8 mouse cellular contexts compared by ENCODE assay signal in genomic region chr8:94363906-94364305, GRCm38 (mm10). TPM values are rescaled to one million over a fixed set of nuclear protein-coding genes. Genes with fewer than 3 reads are reported as not detected.
DNase-seq lines count a peak whose midpoint lies in the region; ATAC-seq lines count a peak whose summit lies in the region.

No protein-coding gene starts in this region.

- H3K4me1 ChIP-seq in heart, embryonic 14.5 days (ENCODE audit: control insufficient read depth in 2 of 2, insufficient read depth in 2 of 2, low read length in 2 of 2): peaks cover 21 to 30% of the 10 kb centered on the region in 2 experiments

- H3K27me3 ChIP-seq in heart, embryonic 14.5 days (ENCODE audit: control insufficient read depth, insufficient read depth, low read length): no peaks in the 10 kb centered on the region

- 58% methylated on average over 2 of the region's 2 CpGs for WGBS in heart, embryonic 14.5 days

- peak overlapping the region; percentile 10; the same call in 1 of the 2 replicates for H3K4me2 ChIP-seq in heart, embryonic 14.5 days (ENCODE audit: low read length)

- DNase-seq in cerebellum, postnatal 14 days: peak; percentile 46 to 50
- DNase-seq in cerebellum, postnatal 4 days (ENCODE audit: low spot score in 2 of 2): no peak
- DNase-seq in adrenal gland, postnatal 10 days: peak; percentile 82
- DNase-seq in lung, postnatal 10 days: peak; percentile 65
- DNase-seq in spleen, postnatal 4 days (ENCODE audit: low spot score in 2 of 2): no peak
- no peak for DNase-seq in left cerebral cortex, postnatal 10 days (ENCODE audit: extremely low spot score in 1 of 2, low spot score in 2 of 2)

- no peaks in the 10 kb centered on the region for H3K36me3 ChIP-seq in heart, embryonic 14.5 days (ENCODE audit: control insufficient read depth, insufficient read depth, low read length)

- H3K9ac ChIP-seq in heart, embryonic 14.5 days (ENCODE audit: low read length): no peak overlapping the region

- H3K9me3 ChIP-seq in heart, embryonic 14.5 days (ENCODE audit: control insufficient read depth, low read length): no peaks in the 10 kb centered on the region

- peak overlapping the region; percentile 56 to 71 for H3K27ac ChIP-seq in heart, embryonic 14.5 days (replicated peaks in 1 of 2; ENCODE audit: control insufficient read depth in 1 of 2, insufficient read depth in 1 of 2, low read depth in 2 of 2, low read length in 2 of 2)

- no peak for ATAC-seq in heart, embryonic 14.5 days (ENCODE audit: insufficient number of reproducible peaks, insufficient read depth, low FRiP score, low read depth)
- no peak for ATAC-seq in frontal cortex, adult (ENCODE audit: low TSS enrichment)

- intact Hi-C loops in left cerebral cortex, postnatal 10 days (cut with DNase I): no loop called here

- no peak overlapping the region for H3K4me3 ChIP-seq in heart, embryonic 14.5 days (ENCODE audit: control insufficient read depth in 1 of 2, insufficient read depth in 1 of 2, low read depth in 1 of 2, low read length in 2 of 2)

RNA-seq across cellular contexts. Expression of gene Herpud1, which starts 22.3 kb away (rescaled TPM):
- 100 to 1,000 TPM in 1 of 2 experiments, 10 to 100 TPM in 1; 93.9 to 145 TPM for total RNA-seq in adrenal gland, postnatal 10 days (2021)
- 99.7 and 105 TPM in 2 replicates for polyA plus RNA-seq in heart, embryonic 14.5 days (2014; fragmentation: Nextera tagmentation; extraction: Ambion mirVana)
- total RNA-seq in left cerebral cortex, postnatal 10 days (2021): 10 to 100 TPM; 41.5 to 44.3 TPM

RNA-seq across cellular contexts. Expression of gene Slc12a3, which starts 34.9 kb away (rescaled TPM):
- total RNA-seq in adrenal gland, postnatal 10 days (2021): under 1 TPM; 0.12 to 0.24 TPM
- not detected in 2 replicates for polyA plus RNA-seq in heart, embryonic 14.5 days (2014; fragmentation: Nextera tagmentation; extraction: Ambion mirVana)
- total RNA-seq in left cerebral cortex, postnatal 10 days (2021): under 1 TPM; 0.30 to 0.62 TPM

Comparison
In these comparisons a context has a peak if more than half of its experiments do, and no peak if none do; other contexts are left out.
1. DNase-seq: peak in cerebellum, postnatal 14 days (2 of 2), adrenal gland, postnatal 10 days (single experiment) and lung, postnatal 10 days (single experiment); none in cerebellum, postnatal 4 days (0 of 2), spleen, postnatal 4 days (0 of 2) and left cerebral cortex, postnatal 10 days (0 of 2).